Mouse (Mus musculus) limb, embryonic 15.5 days (tissue): ENCODE measurements around the gene Lim2. TPM values are rescaled to one million over a fixed set of nuclear protein-coding genes. Genes with fewer than 3 reads are reported as not detected.
A peak's percentile ranks its signal among the peaks of the same experiment; 100 is the strongest.

Experiments used
- ATAC-seq: fragments of 200-750 bp; cut with Nextera tagmentation; 2 replicates; pipeline ENCODE4 v1.8.0; 2017; ENCODE audit warnings: low read depth, moderate TSS enrichment; ENCODE audit not compliant: insufficient number of reproducible peaks, low FRiP score, low TSS enrichment
- H3K27ac ChIP-seq: fragments of 300-500 bp; sonication (generic); 2 replicates; pipeline ENCODE4 v1.5.1; 2015; ENCODE audit warnings: moderate library complexity, mild to moderate bottlenecking, inconsistent platforms
- H3K27me3 ChIP-seq: fragments of 300-500 bp; sonication (generic); 2 replicates; pipeline ENCODE4 v1.6.1; 2015; ENCODE audit warnings: inconsistent platforms
- H3K36me3 ChIP-seq: fragments of 300-500 bp; sonication (generic); 2 replicates; pipeline ENCODE4 v1.6.1; 2015; ENCODE audit warnings: inconsistent platforms
- H3K4me1 ChIP-seq: fragments of 300-500 bp; sonication (generic); 2 replicates; pipeline ENCODE4 v1.6.1; 2015; ENCODE audit warnings: inconsistent platforms
- H3K4me2 ChIP-seq: fragments of 300-500 bp; sonication (generic); 2 replicates; pipeline ENCODE4 v1.6.1; 2015; ENCODE audit warnings: mild to moderate bottlenecking, inconsistent platforms
- H3K4me3 ChIP-seq: fragments of 300-500 bp; sonication (generic); 2 replicates; pipeline ENCODE4 v1.5.1; 2015; ENCODE audit warnings: mild to moderate bottlenecking, inconsistent platforms
- H3K9ac ChIP-seq: fragments of 300-500 bp; sonication (generic); 2 replicates; pipeline ENCODE4 v1.6.1; 2015; ENCODE audit warnings: inconsistent platforms
- H3K9me3 ChIP-seq: fragments of 300-500 bp; sonication (generic); 2 replicates; pipeline ENCODE4 v1.6.1; 2016; ENCODE audit warnings: inconsistent platforms
- WGBS: fragments of 180-500 bp; shearing (Covaris S2); methylation state at CpG from one replicate; pipeline ENCODE4 v1.1.7; 2015; 5-methylcytosine and 5-hydroxymethylcytosine counted together
- polyA plus RNA-seq: library from polyadenylated mRNA; unstranded; fragments of >200 nt; fragmentation: Nextera tagmentation; extraction: Ambion mirVana; gene quantifications from 2 replicates; pipeline ENCODE4 v1.2.1, GENCODE M21; 2015

Gene Lim2
- polyA plus RNA-seq, 1 experiment from 2014 or later: not detected

DNA sequence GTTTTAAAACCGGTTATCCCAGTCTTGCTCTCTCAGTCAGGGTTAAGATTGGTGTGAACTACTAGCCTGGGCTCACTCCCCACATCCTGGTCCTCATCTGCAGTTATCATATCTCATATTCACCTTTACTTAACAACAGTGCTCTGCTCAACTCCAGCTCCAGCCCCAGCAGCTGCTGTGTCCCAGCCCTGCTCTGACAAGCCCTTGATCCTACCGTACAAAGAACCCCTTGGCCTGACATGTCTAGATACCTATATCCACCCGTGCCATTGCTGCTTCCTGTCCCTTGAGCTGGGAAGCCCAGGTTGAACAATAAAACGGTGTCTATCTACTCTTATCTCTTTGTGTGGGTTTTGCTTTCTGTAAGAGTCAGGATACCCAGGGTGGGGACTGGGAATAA is 2.0 kb downstream of the Lim2 start:
- H3K4me1 ChIP-seq: no peaks in the 10 kb centered on the region
- H3K4me3 ChIP-seq: no peak overlapping the region
- no peaks in the 10 kb centered on the region for H3K36me3 ChIP-seq
- no peak overlapping the region for H3K27ac ChIP-seq
- no peaks in the 10 kb centered on the region for H3K27me3 ChIP-seq
- H3K4me2 ChIP-seq: no peak overlapping the region
- no peak for ATAC-seq
- H3K9me3 ChIP-seq: no peaks in the 10 kb centered on the region
- WGBS: 54% methylated on average over 4 of the region's 4 CpGs
- H3K9ac ChIP-seq: no peak overlapping the region

DNA sequence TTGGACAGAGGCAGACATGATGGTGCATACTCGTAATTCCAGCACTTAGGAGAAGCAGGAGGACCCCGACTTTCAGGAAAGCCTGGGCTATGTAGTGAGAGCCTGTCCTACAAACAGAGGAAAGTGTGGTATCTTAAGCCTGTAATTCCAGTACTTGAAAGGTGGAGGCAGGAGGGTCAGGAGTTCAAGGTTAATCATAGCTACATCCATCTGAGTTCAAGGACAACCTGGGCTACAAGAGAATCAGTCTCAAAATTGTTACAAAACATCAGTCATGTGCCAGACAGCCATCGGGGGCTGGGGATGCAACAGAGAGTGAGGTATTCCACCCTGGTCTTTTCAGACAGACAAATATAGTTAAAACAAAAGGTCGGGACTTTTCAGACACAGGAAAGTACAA is 5.4 kb downstream of the Lim2 start:
- no peaks in the 10 kb centered on the region for H3K4me1 ChIP-seq
- no peak overlapping the region for H3K9ac ChIP-seq
- WGBS: 70% methylated on average over 4 of the region's 4 CpGs
- ATAC-seq: no peak
- no peaks in the 10 kb centered on the region for H3K27me3 ChIP-seq
- no peak overlapping the region for H3K4me3 ChIP-seq
- H3K27ac ChIP-seq: no peak overlapping the region
- no peaks in the 10 kb centered on the region for H3K36me3 ChIP-seq
- H3K9me3 ChIP-seq: no peaks in the 10 kb centered on the region
- H3K4me2 ChIP-seq: no peak overlapping the region

DNA sequence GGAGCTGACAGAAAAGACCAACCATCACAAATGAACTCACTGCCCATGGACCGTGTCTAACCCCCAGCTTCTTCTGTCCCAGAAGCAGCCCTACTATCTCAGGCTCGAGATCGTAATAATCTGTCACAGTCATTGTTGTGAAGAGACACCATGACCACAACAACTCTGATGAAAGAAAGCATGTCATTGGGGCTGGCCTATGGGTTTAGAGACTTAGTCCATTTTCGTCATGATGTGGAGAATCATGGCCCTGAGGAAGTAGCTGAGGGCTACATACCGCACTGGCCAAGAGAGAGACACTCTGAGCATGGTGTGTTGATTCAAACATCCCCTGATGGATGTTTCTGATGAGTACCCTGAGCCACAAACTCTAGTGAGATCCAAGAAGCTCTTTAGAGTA is 7.2 kb downstream of the Lim2 start:
- ATAC-seq: no peak
- Histone ChIP-seq H3K36me3 (no peaks in the 10 kb centered on the region), H3K4me3 (no peak overlapping the region), H3K9me3 (no peaks in the 10 kb centered on the region), H3K9ac (no peak overlapping the region), H3K27ac (no peak overlapping the region), H3K27me3 (no peaks in the 10 kb centered on the region), H3K4me2 (no peak overlapping the region), H3K4me1 (no peaks in the 10 kb centered on the region)
- 85% methylated on average over 5 of the region's 5 CpGs for WGBS

DNA sequence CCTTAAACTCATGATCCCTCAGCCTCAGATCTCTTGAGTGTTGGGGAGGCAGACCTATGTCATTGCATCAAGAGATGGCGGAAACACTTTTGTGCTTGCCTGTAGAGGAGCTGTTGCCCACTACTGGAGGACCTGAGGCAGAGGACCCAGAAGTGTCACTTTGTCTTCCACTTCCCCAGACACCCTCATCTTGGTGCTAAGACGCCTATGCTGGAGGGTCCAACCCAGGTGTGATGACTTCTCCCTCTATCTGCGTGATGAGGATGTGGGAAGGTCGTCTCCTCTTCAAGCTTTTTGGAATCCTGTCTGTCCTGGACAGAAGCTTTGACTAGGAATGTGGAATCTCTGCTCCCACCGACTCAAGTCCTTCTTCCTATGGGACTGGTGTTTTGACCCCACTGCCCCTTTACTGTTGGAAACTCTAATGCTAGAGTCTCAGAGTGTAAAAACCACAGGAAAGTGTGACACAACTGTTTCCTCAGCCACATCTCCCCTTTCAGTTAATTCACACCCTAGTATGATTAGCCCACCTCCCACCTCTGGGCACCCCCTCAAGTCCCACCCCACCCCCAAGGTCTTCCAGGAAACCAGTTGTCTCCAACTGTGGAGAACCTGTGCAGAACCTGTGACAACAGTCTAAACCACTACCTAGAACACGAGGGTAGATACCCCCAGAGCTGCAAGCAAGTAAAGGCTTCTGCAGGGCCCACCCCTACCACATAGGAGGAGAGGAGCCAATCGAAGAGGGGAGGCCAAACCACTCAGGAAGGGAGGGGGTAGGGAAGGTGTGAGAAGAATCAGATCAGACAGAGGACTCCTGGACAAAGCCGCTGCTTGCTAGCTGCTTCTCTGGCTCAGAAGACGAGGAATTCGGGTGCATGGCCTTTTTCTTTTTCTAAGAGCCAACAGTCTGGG is 9.1 kb downstream of the Lim2 start, which contains the start of gene Nkg7:
TSS of gene Nkg7 (plus strand) at position 733 of the 915 bp plus-strand sequence.
- Histone ChIP-seq H3K36me3 (no peaks in the 10 kb centered on the region), H3K9ac (no peak within 1 kb of the TSS), H3K27ac (no peak within 1 kb of the TSS), H3K9me3 (no peaks in the 10 kb centered on the region), H3K4me1 (no peaks in the 10 kb centered on the region), H3K27me3 (no peaks in the 10 kb centered on the region), H3K4me3 (no peak within 1 kb of the TSS), H3K4me2 (no peak within 1 kb of the TSS)
- 65% methylated on average over 10 of the region's 10 CpGs for WGBS
- ATAC-seq: no peak

DNA sequence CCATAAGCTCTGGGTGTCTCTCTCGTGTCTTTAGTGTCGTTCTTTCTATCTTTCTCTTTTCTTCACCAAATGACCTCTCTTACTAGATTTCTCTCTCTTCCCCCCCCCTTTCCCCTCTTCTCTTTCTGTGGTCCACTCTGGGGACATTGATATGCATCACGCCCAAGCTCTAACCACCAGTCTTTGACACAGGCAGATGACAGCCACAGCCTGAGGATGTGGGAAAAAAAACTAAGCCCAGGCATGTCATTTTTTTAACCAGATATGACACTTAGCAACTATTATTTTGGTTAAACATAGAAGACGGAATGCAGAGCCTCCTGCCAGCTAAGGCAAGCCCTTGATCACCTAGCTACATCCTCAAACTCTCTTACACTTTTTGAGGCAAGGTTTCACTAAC is 11.1 kb downstream of the Lim2 start:
- Histone ChIP-seq H3K4me2 (no peak overlapping the region), H3K9ac (no peak overlapping the region), H3K36me3 (no peaks in the 10 kb centered on the region), H3K27me3 (no peaks in the 10 kb centered on the region), H3K9me3 (no peaks in the 10 kb centered on the region), H3K4me3 (no peak overlapping the region), H3K4me1 (peaks cover 8% of the 10 kb centered on the region), H3K27ac (no peak overlapping the region)
- ATAC-seq: no peak
- WGBS: 75% methylated on average over 4 of the region's 4 CpGs

- Histone ChIP-seq H3K4me2 (no peak within 1 kb of the TSS), H3K9me3 (no peaks in the 10 kb centered on the region), H3K36me3 (no peaks in the 10 kb centered on the region), H3K27ac (no peak within 1 kb of the TSS), H3K9ac (no peak within 1 kb of the TSS), H3K27me3 (no peaks in the 10 kb centered on the region), H3K4me3 (no peak within 1 kb of the TSS), H3K4me1 (peaks cover 18% of the 10 kb centered on the region)
- WGBS: 85% methylated on average over 6 of the region's 6 CpGs
- ATAC-seq: no peak
Measured at GRCm38 (mm10) chr7:43440482-43440881, 13.0 kb downstream of the Lim2 start, which contains the start of gene Cldnd2. Gene Cldnd2 (plus strand): TSS chr7:43440782.

DNA sequence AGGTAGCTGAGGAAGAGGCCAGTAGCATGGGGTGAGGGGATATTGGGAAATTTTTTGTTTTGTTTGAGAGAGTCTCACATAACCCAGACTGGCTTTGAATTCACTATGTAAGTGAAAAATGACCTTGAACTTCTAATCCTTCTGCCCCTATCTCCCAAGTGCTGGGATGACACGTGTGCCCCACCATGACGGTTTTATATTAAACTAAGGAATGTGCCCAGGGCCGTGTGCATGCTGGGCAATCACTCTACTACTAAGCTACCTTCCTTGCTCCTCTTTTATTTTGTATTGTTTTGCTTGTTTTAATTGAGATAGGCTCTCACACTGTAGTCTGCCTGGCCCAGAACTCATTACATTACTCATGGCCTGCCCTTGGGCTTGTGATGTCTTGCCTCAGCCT is 13.6 kb downstream of the Lim2 start:
- no peaks in the 10 kb centered on the region for H3K27me3 ChIP-seq
- no peak overlapping the region for H3K9ac ChIP-seq
- no peak for ATAC-seq
- H3K4me3 ChIP-seq: no peak overlapping the region
- peaks cover 18% of the 10 kb centered on the region for H3K4me1 ChIP-seq
- WGBS: 73% methylated on average over 3 of the region's 3 CpGs
- no peak overlapping the region for H3K4me2 ChIP-seq
- H3K9me3 ChIP-seq: no peaks in the 10 kb centered on the region
- no peaks in the 10 kb centered on the region for H3K36me3 ChIP-seq
- H3K27ac ChIP-seq: no peak overlapping the region

GRCm38 (mm10) chr7:43442684-43443083 is 15.2 kb downstream of the Lim2 start:
- H3K4me3 ChIP-seq: peak overlapping the region; percentile 60
- WGBS: 14% methylated on average over 9 of the region's 9 CpGs
- no peak for ATAC-seq
- peak overlapping the region; percentile 98 for H3K27ac ChIP-seq
- H3K36me3 ChIP-seq: no peaks in the 10 kb centered on the region
- no peaks in the 10 kb centered on the region for H3K27me3 ChIP-seq
- peak overlapping the region; percentile 80 for H3K4me2 ChIP-seq
- H3K9ac ChIP-seq: peak overlapping the region; percentile 46
- peaks cover 18% of the 10 kb centered on the region for H3K4me1 ChIP-seq
- H3K9me3 ChIP-seq: no peaks in the 10 kb centered on the region

- Histone ChIP-seq H3K4me2 (peak overlapping the region; percentile 80), H3K36me3 (no peaks in the 10 kb centered on the region), H3K9me3 (no peaks in the 10 kb centered on the region), H3K27ac (peak overlapping the region; percentile 98), H3K4me1 (peaks cover 18% of the 10 kb centered on the region), H3K4me3 (peak overlapping the region; percentile 60), H3K27me3 (no peaks in the 10 kb centered on the region), H3K9ac (peak overlapping the region; percentile 46)
- under 1% methylated on average over 36 of the region's 36 CpGs for WGBS
- ATAC-seq: peak; percentile 88
Measured at GRCm38 (mm10) chr7:43443126-43443916, 15.9 kb downstream of the Lim2 start.

DNA sequence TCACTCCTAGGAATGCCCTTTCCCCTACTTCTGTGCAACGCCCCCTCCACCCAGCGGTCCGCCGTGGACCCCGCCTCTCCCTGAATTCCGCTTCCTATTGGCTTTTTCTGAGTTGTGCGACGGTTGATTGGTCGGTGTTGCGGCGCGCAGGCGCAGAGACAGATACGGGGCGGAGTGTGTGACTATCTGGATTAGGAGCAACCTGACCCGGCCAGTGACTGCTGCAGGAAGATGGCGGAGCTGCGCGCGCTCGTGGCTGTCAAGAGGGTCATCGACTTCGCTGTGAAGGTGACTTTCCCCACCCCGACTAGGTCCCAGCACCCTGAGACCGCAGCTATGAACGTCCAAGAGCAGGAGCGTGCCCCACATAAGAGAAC is 16.4 kb downstream of the Lim2 start, which contains the start of the genes Etfb and Gm45233:
TSS of gene Etfb (plus strand) at position 167 of the 377 bp plus-strand sequence.
TSS of gene Gm45233 (plus strand) at position 212 of the 377 bp plus-strand sequence.
- Histone ChIP-seq H3K9ac (peak within 1 kb of the TSS; percentile 51), H3K36me3 (no peaks in the 10 kb centered on the region), H3K27me3 (no peaks in the 10 kb centered on the region), H3K27ac (peak within 1 kb of the TSS; percentile 98), H3K4me2 (peak within 1 kb of the TSS; percentile 80), H3K4me1 (peaks cover 18% of the 10 kb centered on the region), H3K9me3 (no peaks in the 10 kb centered on the region), H3K4me3 (peak within 1 kb of the TSS; percentile 60)
- WGBS: under 1% methylated on average over 27 of the region's 27 CpGs
- peak; percentile 96 for ATAC-seq

DNA sequence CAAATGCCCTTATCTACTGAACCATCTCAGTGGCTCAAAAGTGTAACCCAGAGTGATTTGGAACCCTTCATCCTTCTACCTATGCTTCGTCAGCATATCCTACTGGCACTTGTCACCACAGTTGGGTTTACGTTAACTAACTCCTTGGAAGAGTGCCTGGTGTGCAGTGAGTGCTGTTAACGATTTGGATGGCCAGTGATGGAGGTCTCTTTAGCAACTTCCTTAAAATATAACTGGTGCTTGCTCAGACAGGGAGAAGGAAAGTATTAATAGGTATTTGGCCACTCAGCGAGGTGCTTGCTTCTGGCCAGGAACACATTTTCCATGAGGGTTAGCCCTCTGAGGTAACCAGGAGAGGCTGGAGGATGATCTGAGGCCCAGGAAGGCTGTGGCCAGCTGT is 20.3 kb downstream of the Lim2 start:
- ATAC-seq: no peak
- Histone ChIP-seq H3K4me1 (peaks cover 14% of the 10 kb centered on the region), H3K27ac (no peak overlapping the region), H3K4me3 (no peak overlapping the region), H3K36me3 (peaks cover 10% of the 10 kb centered on the region), H3K9ac (no peak overlapping the region), H3K9me3 (no peaks in the 10 kb centered on the region), H3K27me3 (no peaks in the 10 kb centered on the region), H3K4me2 (no peak overlapping the region)
- WGBS: 76% methylated on average over 4 of the region's 4 CpGs

DNA sequence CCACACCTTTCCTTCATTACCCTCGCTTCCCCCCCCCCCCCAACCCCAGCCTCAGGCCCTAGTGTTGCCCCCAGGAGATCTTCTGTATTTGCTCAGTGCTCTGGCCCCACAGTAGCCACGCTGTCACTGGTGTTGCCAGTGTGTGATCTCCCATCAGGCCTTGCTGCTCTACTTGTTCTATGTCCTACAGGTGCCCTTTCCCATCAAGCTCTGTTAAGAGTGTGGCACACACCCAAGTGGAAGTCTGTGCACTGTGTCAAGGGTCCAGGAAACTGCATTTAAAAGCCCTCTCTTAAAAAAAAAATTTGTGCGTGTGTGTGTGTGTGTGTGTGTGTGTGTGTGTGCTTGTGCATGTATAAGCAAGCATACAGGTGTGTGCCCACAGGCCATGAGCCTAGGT is 20.8 kb downstream of the Lim2 start:
- Histone ChIP-seq H3K9ac (no peak overlapping the region), H3K4me2 (no peak overlapping the region), H3K36me3 (peaks cover 15% of the 10 kb centered on the region), H3K4me1 (peaks cover 12% of the 10 kb centered on the region), H3K27me3 (no peaks in the 10 kb centered on the region), H3K27ac (no peak overlapping the region), H3K4me3 (no peak overlapping the region), H3K9me3 (no peaks in the 10 kb centered on the region)
- ATAC-seq: no peak
- 94% methylated on average over 3 of the region's 3 CpGs for WGBS
